Mouse (Mus musculus): ENCODE measurements around the gene Cd81. TPM values are rescaled to one million over a fixed set of nuclear protein-coding genes. Genes with fewer than 3 reads are reported as not detected.

Gene Cd81
- total and polyA plus RNA-seq, 3 experiments = 105 to 133 TPM; not detected in 1

- Histone ChIP-seq H3K9me3 (replicated peaks; ENCODE audit: insufficient read depth, low read length) (no peaks in the 10 kb centered on the region), H3K9ac (ENCODE audit: control insufficient read depth, low read depth, low read length, poor library complexity, severe bottlenecking) (no peak overlapping the region), H3K27ac (ENCODE audit: control insufficient read depth, low read depth, low read length) (no peak overlapping the region), H3K4me3 (ENCODE audit: control insufficient read depth in 1 of 2, insufficient read depth in 1 of 2, low read depth in 2 of 2, low read length in 2 of 2) (no peak overlapping the region), H3K4me1 (ENCODE audit: control insufficient read depth in 1 of 2, insufficient read depth in 2 of 2, low read length in 2 of 2) (peaks cover 6 to 15% of the 10 kb centered on the region in 2 experiments; a peak in 3 of 4 replicates), H3K27me3 (ENCODE audit: control insufficient read depth in 1 of 2, insufficient read depth in 2 of 2, low read length in 2 of 2) (no peaks in the 10 kb centered on the region), H3K36me3 (ENCODE audit: control insufficient read depth in 1 of 2, insufficient read depth in 2 of 2, low read length in 2 of 2) (peaks cover 0 to 14% of the 10 kb centered on the region in 2 experiments; a peak in 2 of 4 replicates), H3K79me2 (ENCODE audit: control insufficient read depth, insufficient read depth, low read length, poor library complexity) (no peaks in the 10 kb centered on the region)
- no peak for DNase-seq (ENCODE audit: low read depth, low spot score)
- no peak for TF ChIP-seq UBTF (IDR thresholded peaks at IDR 0.05; ENCODE audit: borderline replicate concordance, insufficient read depth, low read depth, low read length)
- TF ChIP-seq POLR2A (IDR thresholded peaks at IDR 0.05; ENCODE audit: control insufficient read depth in 1 of 2, insufficient read depth in 1 of 2, low read depth in 1 of 2, low read length in 2 of 2, poor library complexity in 1 of 2) = no peak
- no peak for TF ChIP-seq CHD1 (IDR thresholded peaks at IDR 0.05; ENCODE audit: low read depth, low read length)
- TF ChIP-seq ZC3H11A (IDR thresholded peaks at IDR 0.05; ENCODE audit: low read depth, low read length) = no peak
- no peak for TF ChIP-seq GABPA (IDR thresholded peaks at IDR 0.05; ENCODE audit: low read depth, low read length)
These were observed 24.8 kb downstream of the Cd81 start for GRCm38 (mm10) chr7:143077351-143077750.

DNA sequence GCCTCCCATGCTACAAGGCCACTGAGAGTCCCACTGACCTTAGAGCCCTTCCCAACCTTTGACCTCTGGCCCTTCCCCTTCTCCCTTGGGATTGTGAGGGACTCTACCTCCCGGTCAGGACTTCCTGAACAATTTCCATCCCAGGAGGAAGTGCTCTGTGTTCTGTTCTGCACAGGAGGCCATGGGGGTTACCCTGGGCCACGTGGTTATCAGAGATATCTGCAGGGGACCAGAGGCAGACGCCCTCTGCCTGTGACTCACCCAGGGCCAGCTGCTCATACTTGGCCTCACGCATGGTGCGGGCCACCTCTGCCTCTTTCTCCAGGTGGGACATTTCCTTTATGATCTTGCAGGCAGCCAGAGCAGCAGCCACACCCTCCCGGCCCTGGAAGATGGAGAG is 29.5 kb downstream of the Cd81 start:
- no peaks in the 10 kb centered on the region for H3K9me3 ChIP-seq (replicated peaks; ENCODE audit: insufficient read depth, low read length)
- no peak overlapping the region for H3K9ac ChIP-seq (ENCODE audit: control insufficient read depth, low read depth, low read length, poor library complexity, severe bottlenecking)
- peak; percentile 71 for DNase-seq (ENCODE audit: low read depth, low spot score)
- H3K27ac ChIP-seq (ENCODE audit: control insufficient read depth, low read depth, low read length) = no peak overlapping the region
- H3K27me3 ChIP-seq (ENCODE audit: control insufficient read depth in 1 of 2, insufficient read depth in 2 of 2, low read length in 2 of 2) = no peaks in the 10 kb centered on the region
- no peaks in the 10 kb centered on the region for H3K79me2 ChIP-seq (ENCODE audit: control insufficient read depth, insufficient read depth, low read length, poor library complexity)
- H3K36me3 ChIP-seq (ENCODE audit: control insufficient read depth in 1 of 2, insufficient read depth in 2 of 2, low read length in 2 of 2) = peaks cover 0 to 18% of the 10 kb centered on the region in 2 experiments; a peak in 2 of 4 replicates
- H3K4me3 ChIP-seq (ENCODE audit: control insufficient read depth in 1 of 2, insufficient read depth in 1 of 2, low read depth in 2 of 2, low read length in 2 of 2) = no peak overlapping the region
- H3K4me1 ChIP-seq (ENCODE audit: control insufficient read depth in 1 of 2, insufficient read depth in 2 of 2, low read length in 2 of 2) = peaks cover 6 to 32% of the 10 kb centered on the region in 2 experiments; a peak in 3 of 4 replicates
- no peak for TF ChIP-seq UBTF (IDR thresholded peaks at IDR 0.05; ENCODE audit: borderline replicate concordance, insufficient read depth, low read depth, low read length)
- TF ChIP-seq MYB (IDR thresholded peaks at IDR 0.05; ENCODE audit: low read depth, low read length) = no peak
- no peak for TF ChIP-seq NRF1 (IDR thresholded peaks at IDR 0.05; ENCODE audit: insufficient read depth, low read depth, low read length, poor library complexity, severe bottlenecking)
- no peak; the same call in 1 of the 2 replicates for TF ChIP-seq RAD21 (IDR thresholded peaks at IDR 0.05; ENCODE audit: low read depth, low read length)
- TF ChIP-seq GABPA (IDR thresholded peaks at IDR 0.05; ENCODE audit: low read depth, low read length) = no peak
- no peak for TF ChIP-seq POLR2AphosphoS5 (IDR thresholded peaks at IDR 0.05; ENCODE audit: borderline replicate concordance, low read depth, low read length)
- TF ChIP-seq EP300 (IDR thresholded peaks at IDR 0.05; ENCODE audit: low read depth in 1 of 2, low read length in 2 of 2) = peak; percentile 73 to 78
- peak; percentile 52 for TF ChIP-seq SMC3 (IDR thresholded peaks at IDR 0.05; ENCODE audit: low read depth, low read length)
- 0 out of 2 replicates have a peak, but pooled peaks have one; percentile 26 for TF ChIP-seq NELFE (IDR thresholded peaks at IDR 0.05; ENCODE audit: low read depth, low read length)
- TF ChIP-seq BHLHE40 (IDR thresholded peaks at IDR 0.05; ENCODE audit: borderline replicate concordance, low read depth, low read length) = no peak
- no peak for TF ChIP-seq CHD2 (IDR thresholded peaks at IDR 0.05; ENCODE audit: low read length)
- peak; percentile 69 for TF ChIP-seq TAL1 (IDR thresholded peaks at IDR 0.05; ENCODE audit: low read length)
- peak; percentile 83 for TF ChIP-seq MXI1 (IDR thresholded peaks at IDR 0.05; ENCODE audit: low read depth, low read length)
- TF ChIP-seq USF2 (IDR thresholded peaks at IDR 0.05; ENCODE audit: borderline replicate concordance in 1 of 2, insufficient read depth in 1 of 2, low read depth in 1 of 2, low read length in 2 of 2) = no peak
- TF ChIP-seq CTCF (IDR thresholded peaks at IDR 0.05 in 2 of 3, conservative IDR thresholded peaks at IDR 0.05 in 1 of 3; ENCODE audit: control insufficient read depth in 1 of 3, insufficient read depth in 1 of 3, low read depth in 2 of 3, low read length in 3 of 3, poor library complexity in 1 of 3, severe bottlenecking in 1 of 3) = peak in 2 of 3 experiments; percentile 40 to 43; a peak in 4 of 6 replicates
- TF ChIP-seq E2F4 (IDR thresholded peaks at IDR 0.05; ENCODE audit: borderline replicate concordance, low read depth, low read length) = no peak
- TF ChIP-seq ZC3H11A (IDR thresholded peaks at IDR 0.05; ENCODE audit: low read depth, low read length) = no peak
- TF ChIP-seq USF1 (IDR thresholded peaks at IDR 0.05; ENCODE audit: low read depth, low read length) = peak; percentile 88
- no peak for TF ChIP-seq ZNF384 (IDR thresholded peaks at IDR 0.05; ENCODE audit: low read depth, low read length)
- peak; percentile 46; the same call in 1 of the 2 replicates for TF ChIP-seq RCOR1 (IDR thresholded peaks at IDR 0.05; ENCODE audit: low read depth, low read length)
- no peak for TF ChIP-seq ZKSCAN1 (IDR thresholded peaks at IDR 0.05; ENCODE audit: low read depth, low read length)
- no peak for TF ChIP-seq POLR2AphosphoS2 (IDR thresholded peaks at IDR 0.05; ENCODE audit: low read length)
- 0 out of 2 replicates have a peak, but pooled peaks have one; percentile 36 for TF ChIP-seq MAZ (IDR thresholded peaks at IDR 0.05; ENCODE audit: low read depth, low read length)
- no peak for TF ChIP-seq MAFK (IDR thresholded peaks at IDR 0.05; ENCODE audit: borderline replicate concordance, low read depth, low read length)
- no peak for TF ChIP-seq CHD1 (IDR thresholded peaks at IDR 0.05; ENCODE audit: low read depth, low read length)
- TF ChIP-seq KAT2A (conservative IDR thresholded peaks at IDR 0.05; ENCODE audit: low read depth, low read length) = no peak
- TF ChIP-seq MEF2A (IDR thresholded peaks at IDR 0.05; ENCODE audit: extremely low read depth, insufficient replicate concordance, low read depth, low read length, poor library complexity, severe bottlenecking) = no peak
- no peak for TF ChIP-seq POLR2A (IDR thresholded peaks at IDR 0.05; ENCODE audit: control insufficient read depth in 1 of 2, insufficient read depth in 1 of 2, low read depth in 1 of 2, low read length in 2 of 2, poor library complexity in 1 of 2)
- no peak for TF ChIP-seq TBP (IDR thresholded peaks at IDR 0.05; ENCODE audit: low read depth, low read length)

Data from MEL (cell line).